Mouse (Mus musculus) monocyte, adult 5-6 weeks (primary cell): ENCODE measurements around the gene Itga3. TPM values are rescaled to one million over a fixed set of nuclear protein-coding genes. Genes with fewer than 3 reads are reported as not detected.

ENCODE experiments used
- ATAC-seq: fragments of 153-309, 156-312 bp; replicated peaks from 2 replicates; pipeline ENCODE4 v1.8.0; 2017; ENCODE audit warnings: mild to moderate bottlenecking; ENCODE audit not compliant: low TSS enrichment, insufficient number of reproducible peaks, severe bottlenecking, poor library complexity, low FRiP score
- total RNA-seq: library from RNA; stranded (forward); fragments of 200-1000, 200-491, 200-594 nt; gene quantifications from 3 replicates; pipeline ENCODE4 v1.2.3, GENCODE M21; 2017

Gene Itga3
- 0.75 to 1.2 TPM (median 0.97 TPM) in 3 replicates for total RNA-seq

- ATAC-seq = no peak
These were observed at the start of gene Itga3 for GRCm38 (mm10) chr11:95076536-95077111. Gene Itga3, minus strand, starts transcription at chr11:95076801.

DNA sequence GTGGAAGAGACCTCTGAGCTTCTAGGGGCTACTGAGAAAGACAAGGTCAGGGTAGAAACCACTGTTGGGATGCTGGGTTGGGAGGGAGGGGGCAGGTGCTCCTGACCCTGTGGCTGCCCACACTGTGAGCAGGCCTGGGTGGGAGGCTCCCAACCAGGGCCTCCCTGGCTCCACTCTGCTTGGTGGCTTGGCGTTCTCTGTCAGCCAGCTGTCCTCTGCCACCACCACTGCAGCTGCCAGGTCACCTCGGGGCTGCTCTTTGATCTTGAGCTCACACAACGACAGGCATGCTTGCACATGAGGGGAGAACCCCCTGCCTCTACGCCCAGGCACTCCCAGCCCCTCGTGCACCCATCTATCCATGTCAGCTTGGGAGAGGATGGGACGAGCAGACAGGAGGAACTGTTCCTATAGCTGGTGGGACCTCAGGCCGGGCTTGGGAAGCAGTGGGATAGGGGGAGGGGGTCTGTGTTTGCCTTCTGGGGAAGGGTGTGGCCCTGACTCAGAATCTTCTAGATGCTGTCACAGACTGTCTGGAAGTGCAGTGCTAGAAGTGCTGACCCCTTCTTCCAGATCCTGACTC lies 48.9 kb upstream of the Itga3 start:
- ATAC-seq = no peak

DNA sequence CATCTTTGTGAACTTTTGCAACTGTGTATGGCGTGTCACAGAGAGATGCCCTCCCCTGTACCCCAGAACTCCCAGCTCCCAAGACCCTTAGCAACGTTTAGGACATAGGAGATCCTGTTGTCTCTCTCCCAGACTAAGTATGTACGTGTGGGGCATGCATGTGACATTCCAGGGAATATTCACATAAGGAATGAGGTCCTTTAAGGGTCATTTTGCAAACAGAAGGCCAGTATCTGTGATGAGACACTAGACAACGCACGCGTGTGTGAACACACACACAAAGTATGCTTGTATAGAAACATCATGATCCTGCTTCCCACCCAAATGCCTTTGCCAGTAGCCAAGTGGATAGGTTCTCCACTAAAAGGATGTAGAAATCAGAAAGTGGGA lies 45.5 kb upstream of the Itga3 start:
- ATAC-seq = no peak

GRCm38 (mm10) chr11:95121161-95122099 lies 44.8 kb upstream of the Itga3 start:
- ATAC-seq = no peak

DNA sequence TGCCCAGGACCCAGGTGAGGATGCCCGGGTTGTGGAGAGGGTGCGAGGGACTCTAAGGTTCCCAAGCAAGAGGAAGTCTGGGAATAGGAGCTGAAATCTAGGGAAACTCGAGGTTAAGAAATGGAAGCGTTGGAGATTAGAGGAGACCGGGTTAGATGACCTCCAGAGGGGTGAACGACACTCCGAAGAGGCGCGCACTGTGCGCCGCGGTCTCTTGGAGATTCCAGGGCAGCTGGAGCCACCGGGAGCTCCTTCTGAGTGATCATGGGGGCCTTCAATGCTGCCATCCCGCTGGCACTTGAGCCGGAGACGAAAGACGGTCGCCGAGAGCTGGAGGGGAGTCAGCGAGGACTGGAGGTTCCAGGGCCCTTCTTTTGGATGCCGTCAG lies 44.0 kb upstream of the Itga3 start:
- no peak for ATAC-seq

- no peak for ATAC-seq
These were observed 43.5 kb upstream of the Itga3 start, which contains the start of gene Dlx3 for GRCm38 (mm10) chr11:95119990-95120632. Gene Dlx3, plus strand, starts transcription at chr11:95120119.

DNA sequence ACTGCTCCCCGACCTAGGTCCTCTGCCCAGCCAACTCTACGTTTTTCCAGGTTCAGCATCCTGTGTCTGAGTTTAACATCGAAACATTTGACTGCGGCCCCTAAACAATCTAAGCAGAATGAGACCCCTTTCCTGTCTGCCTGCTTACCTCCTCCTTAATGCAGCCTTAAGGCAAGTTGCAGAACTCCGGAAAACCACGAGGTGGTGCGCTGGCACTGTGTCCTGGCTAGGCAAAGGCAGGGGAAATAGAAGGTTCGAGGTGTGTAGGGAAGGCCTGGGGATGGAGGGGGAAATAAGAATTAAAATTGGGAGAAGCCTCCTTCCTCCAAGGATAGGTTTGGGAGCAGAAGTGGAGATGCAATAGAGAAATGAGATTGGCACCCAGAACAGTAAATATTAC lies 41.9 kb upstream of the Itga3 start:
- no peak for ATAC-seq

DNA sequence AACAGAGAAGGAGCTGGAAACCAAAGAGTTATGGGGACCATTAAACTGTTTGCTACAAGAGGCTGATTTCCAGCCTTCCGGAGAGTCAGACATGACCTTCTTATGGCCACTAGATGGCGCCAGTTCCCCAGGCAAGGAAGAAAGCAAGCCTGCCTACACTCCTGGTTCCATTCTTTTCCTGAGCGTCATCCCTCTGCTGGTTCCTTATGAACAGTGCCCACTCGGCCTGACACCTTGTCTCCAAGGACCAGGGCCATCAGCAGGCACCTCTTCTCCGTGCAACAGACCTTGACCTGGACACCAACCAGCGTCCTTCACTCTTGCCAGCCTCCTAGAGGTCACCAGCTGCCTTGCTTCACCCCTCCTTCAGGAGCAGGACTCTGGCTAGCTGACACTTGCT lies 40.4 kb upstream of the Itga3 start:
- ATAC-seq = peak; percentile 84

GRCm38 (mm10) chr11:95110081-95110480 lies 33.5 kb upstream of the Itga3 start:
- no peak for ATAC-seq

GRCm38 (mm10) chr11:95109000-95109399 lies 32.4 kb upstream of the Itga3 start:
- ATAC-seq = no peak

GRCm38 (mm10) chr11:95106440-95107236 lies 30.0 kb upstream of the Itga3 start:
- peak; percentile 72; the same call in 1 of the 2 replicates for ATAC-seq

GRCm38 (mm10) chr11:95105274-95105874 lies 28.8 kb upstream of the Itga3 start:
- ATAC-seq = no peak

DNA sequence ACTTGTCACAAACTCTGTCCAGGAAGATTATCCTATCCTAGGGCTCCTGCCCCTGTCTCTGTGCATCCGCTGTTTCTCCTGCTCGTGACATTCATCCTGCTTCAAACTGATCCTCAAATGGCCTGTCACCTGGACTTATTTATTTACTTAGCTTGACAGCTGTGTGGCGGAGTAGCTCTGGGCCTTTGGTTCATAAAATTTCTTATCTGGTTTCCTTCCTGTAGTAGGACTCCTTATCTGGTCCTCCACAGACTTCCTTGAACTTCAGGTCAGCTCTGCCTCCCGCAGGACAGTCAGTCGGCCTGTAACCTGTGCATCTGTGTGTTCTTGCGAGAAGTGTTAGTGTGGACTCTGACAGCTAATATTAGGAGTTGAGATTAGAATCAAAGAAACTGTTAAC lies 27.7 kb upstream of the Itga3 start:
- ATAC-seq = no peak

DNA sequence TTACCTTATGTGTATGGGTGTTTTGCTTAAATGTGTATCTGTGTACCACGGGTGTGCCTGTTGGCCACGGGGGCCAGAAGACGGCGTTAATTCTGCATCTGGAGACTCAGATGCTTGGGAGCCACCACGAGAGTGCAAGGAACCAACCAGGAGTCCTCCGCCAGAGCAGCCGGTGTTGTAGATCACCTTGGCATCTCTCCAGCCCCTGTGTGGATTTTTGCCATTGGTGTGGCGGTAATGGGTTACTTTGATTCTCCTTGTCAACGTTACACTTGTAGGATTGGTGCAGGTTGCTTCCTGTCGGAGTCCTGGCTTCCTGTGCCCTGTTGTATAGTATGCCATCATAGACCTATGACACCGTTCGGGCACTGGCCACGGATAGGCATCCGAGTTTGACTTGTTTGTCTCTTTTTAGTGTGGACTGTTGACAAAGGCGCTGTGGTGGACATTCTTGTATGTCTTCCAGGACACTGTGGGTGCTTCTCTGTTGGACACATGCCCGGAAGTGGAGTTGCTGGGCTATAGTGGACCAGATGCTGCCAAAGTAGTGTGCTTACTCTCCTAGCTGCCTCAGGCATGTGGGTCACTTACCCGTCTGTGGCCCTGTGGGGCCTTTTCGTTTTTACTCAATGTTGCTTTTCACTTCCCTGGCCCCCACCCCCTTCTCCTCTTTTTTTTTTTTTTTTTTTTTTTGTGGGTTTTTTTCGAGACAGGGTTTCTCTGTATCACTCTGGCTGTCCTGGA lies 25.7 kb upstream of the Itga3 start:
- ATAC-seq = no peak

DNA sequence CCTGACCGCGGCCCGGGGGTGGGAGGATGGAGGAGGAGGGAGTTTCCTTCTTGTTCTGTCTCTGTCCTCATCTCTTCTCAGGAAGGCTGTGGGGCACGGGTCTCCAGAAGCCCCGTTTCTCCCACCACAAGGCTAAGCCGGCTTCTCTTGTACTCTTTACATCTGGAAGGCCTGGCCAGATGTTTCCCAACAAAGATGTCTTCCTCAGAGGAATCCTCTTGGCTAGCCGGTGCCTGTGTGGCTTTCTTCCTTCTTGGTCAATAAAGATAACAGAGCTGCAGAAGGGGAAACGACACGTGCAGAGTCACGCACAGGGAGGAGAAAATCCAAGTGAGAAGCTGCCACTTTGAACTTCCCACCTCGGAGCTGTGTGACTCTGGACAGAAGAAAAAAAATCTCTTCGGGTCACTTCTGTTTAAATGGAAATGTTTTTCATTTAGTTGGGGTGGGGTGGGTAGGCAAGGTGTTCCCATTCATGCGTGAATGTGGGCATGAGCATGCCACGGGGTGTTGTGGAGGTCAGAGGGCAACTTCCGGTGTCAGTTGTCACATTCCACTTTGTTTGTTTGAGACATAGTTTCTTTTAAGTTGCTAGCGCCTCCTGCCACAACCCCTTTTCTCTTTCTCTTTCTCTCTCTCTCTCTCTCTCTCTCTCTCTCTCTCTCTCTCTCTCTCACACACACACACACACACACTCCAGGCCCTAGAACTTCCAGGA lies 24.6 kb upstream of the Itga3 start:
- no peak for ATAC-seq

GRCm38 (mm10) chr11:95100393-95100792 lies 23.8 kb upstream of the Itga3 start:
- ATAC-seq = no peak
